Mouse (Mus musculus) midbrain, embryonic 16.5 days (tissue): Measurements from ENCODE around the gene Itgb8. TPM values are rescaled to one million over a fixed set of nuclear protein-coding genes. Genes with fewer than 3 reads are reported as not detected.

Source experiments
- ATAC-seq: fragments of 200-750 bp; cut with Nextera tagmentation; 2 replicates; pipeline ENCODE4 v1.8.0; 2017; ENCODE audit warnings: moderate TSS enrichment
- H3K27ac ChIP-seq: fragments of 300-500 bp; sonication (generic); 2 replicates; pipeline ENCODE4 v1.5.1; 2014; ENCODE audit warnings: mild to moderate bottlenecking, low read length, mixed read lengths
- H3K27me3 ChIP-seq: fragments of 300-500 bp; sonication (generic); 2 replicates; pipeline ENCODE4 v1.6.1; 2014; ENCODE audit warnings: low read depth, low read length, mixed read lengths; ENCODE audit not compliant: control insufficient read depth, insufficient read depth
- H3K36me3 ChIP-seq: fragments of 300-500 bp; sonication (generic); 2 replicates; pipeline ENCODE4 v1.6.1; 2014; ENCODE audit warnings: mild to moderate bottlenecking, low read length, moderate library complexity, mixed read lengths; ENCODE audit not compliant: control insufficient read depth, insufficient read depth
- H3K4me1 ChIP-seq: fragments of 300-500 bp; sonication (generic); 2 replicates; pipeline ENCODE4 v1.6.1; 2014; ENCODE audit warnings: mild to moderate bottlenecking, low read length, mixed read lengths; ENCODE audit not compliant: control insufficient read depth, insufficient read depth
- H3K4me2 ChIP-seq: fragments of 300-500 bp; sonication (generic); 2 replicates; pipeline ENCODE4 v1.6.1; 2014; ENCODE audit warnings: mild to moderate bottlenecking, low read length, mixed read lengths
- H3K4me3 ChIP-seq: fragments of 300-500 bp; sonication (generic); 2 replicates; pipeline ENCODE4 v1.5.1; 2014; ENCODE audit warnings: low read depth, mild to moderate bottlenecking, low read length, moderate library complexity, mixed read lengths
- H3K9ac ChIP-seq: fragments of 300-500 bp; sonication (generic); 2 replicates; pipeline ENCODE4 v1.6.1; 2014; ENCODE audit warnings: low read depth, low read length, mixed read lengths
- H3K9me3 ChIP-seq: fragments of 300-500 bp; sonication (generic); replicated peaks from 2 replicates; pipeline ENCODE4 v1.6.1; 2014; ENCODE audit warnings: mild to moderate bottlenecking, low read length, mixed read lengths; ENCODE audit not compliant: control insufficient read depth, poor library complexity, severe bottlenecking
- WGBS: fragments of 180-500 bp; shearing (Covaris S2); extraction: QIAGEN DNeasy Blood & Tissue Kit; methylation state at CpG from one replicate; pipeline ENCODE4 v1.1.7; 2014; 5-methylcytosine and 5-hydroxymethylcytosine counted together
- polyA plus RNA-seq: library from polyadenylated mRNA; unstranded; fragments of >200 nt; fragmentation: Nextera tagmentation; extraction: Ambion mirVana; gene quantifications from 2 replicates; pipeline ENCODE4 v1.2.1, GENCODE M21; 2015

Itgb8 gene
- 10.3 and 10.9 TPM in 2 replicates for polyA plus RNA-seq

- under 1% methylated on average over 29 of the region's 29 CpGs for WGBS
- H3K4me3 ChIP-seq, result peak within 1 kb of the TSS; percentile 58
- ATAC-seq, result peak; percentile 95
Observed at GRCm38 (mm10) chr12:119238696-119239415, at the start of gene Itgb8. TSS of gene Itgb8 (minus strand) at chr12:119238802.

GRCm38 (mm10) chr12:119276282-119276681, 37.7 kb upstream of the Itgb8 start:
- WGBS, result 58% methylated on average over 1 of the region's 1 CpGs
- Histone ChIP-seq H3K36me3 (no peaks in the 10 kb centered on the region), H3K4me1 (0 out of 2 replicates have a peak, but pooled peaks cover 2% of the 10 kb centered on the region), H3K27ac (no peak overlapping the region), H3K27me3 (no peaks in the 10 kb centered on the region), H3K9ac (no peak overlapping the region), H3K4me2 (no peak overlapping the region), H3K9me3 (no peaks in the 10 kb centered on the region), H3K4me3 (no peak overlapping the region)
- ATAC-seq, result no peak

More at GRCm38 (mm10) chr12:119238696-119239415, at the start of gene Itgb8:
- Histone ChIP-seq H3K9me3 (no peaks in the 10 kb centered on the region), H3K4me2 (peak within 1 kb of the TSS; percentile 57), H3K36me3 (no peaks in the 10 kb centered on the region), H3K4me1 (peaks cover 25% of the 10 kb centered on the region), H3K9ac (peak within 1 kb of the TSS; percentile 77), H3K27me3 (no peaks in the 10 kb centered on the region), H3K27ac (peak within 1 kb of the TSS; percentile 95)

DNA sequence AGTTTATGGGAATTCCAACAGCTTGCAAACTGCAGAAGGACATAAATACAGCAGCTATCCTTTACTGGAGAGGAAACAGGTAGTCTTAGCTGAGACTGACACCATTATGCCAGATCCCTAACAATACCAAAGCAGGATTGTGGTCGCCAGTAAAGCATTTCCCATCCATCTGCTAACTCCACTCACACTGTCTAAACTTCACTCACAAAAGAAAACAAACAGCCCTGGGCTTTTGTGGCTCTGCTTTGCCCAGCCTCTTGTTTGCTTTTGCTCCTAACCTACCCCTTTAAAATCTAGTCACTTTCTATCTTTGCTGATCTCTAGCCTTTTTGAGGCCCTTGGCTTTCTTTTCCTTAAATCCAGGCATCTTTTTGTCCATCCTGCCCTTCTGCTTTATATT, 35.0 kb upstream of the Itgb8 start:
- Histone ChIP-seq H3K27ac (no peak overlapping the region), H3K4me2 (no peak overlapping the region), H3K9ac (no peak overlapping the region), H3K4me3 (no peak overlapping the region), H3K36me3 (no peaks in the 10 kb centered on the region), H3K9me3 (no peaks in the 10 kb centered on the region), H3K4me1 (0 out of 2 replicates have a peak, but pooled peaks cover 2% of the 10 kb centered on the region), H3K27me3 (no peaks in the 10 kb centered on the region)
- WGBS, result 10% methylated on average over 1 of the region's 1 CpGs
- no peak for ATAC-seq

GRCm38 (mm10) chr12:119271964-119272363, 33.4 kb upstream of the Itgb8 start:
- no peak overlapping the region for H3K9ac ChIP-seq
- H3K4me3 ChIP-seq, result no peak overlapping the region
- no peak for ATAC-seq
- 92% methylated on average over 1 of the region's 1 CpGs for WGBS
- H3K4me1 ChIP-seq, result 0 out of 2 replicates have a peak, but pooled peaks cover 2% of the 10 kb centered on the region
- H3K27ac ChIP-seq, result no peak overlapping the region
- no peaks in the 10 kb centered on the region for H3K27me3 ChIP-seq
- H3K9me3 ChIP-seq, result no peaks in the 10 kb centered on the region
- no peak overlapping the region for H3K4me2 ChIP-seq
- no peaks in the 10 kb centered on the region for H3K36me3 ChIP-seq

GRCm38 (mm10) chr12:119270036-119270435, 31.4 kb upstream of the Itgb8 start:
- no peak overlapping the region for H3K9ac ChIP-seq

GRCm38 (mm10) chr12:119268723-119269122, 30.1 kb upstream of the Itgb8 start:
- Histone ChIP-seq H3K9ac (no peak overlapping the region), H3K9me3 (no peaks in the 10 kb centered on the region), H3K4me1 (0 out of 2 replicates have a peak, but pooled peaks cover 2% of the 10 kb centered on the region), H3K27me3 (no peaks in the 10 kb centered on the region), H3K36me3 (no peaks in the 10 kb centered on the region), H3K27ac (no peak overlapping the region), H3K4me2 (no peak overlapping the region), H3K4me3 (no peak overlapping the region)
- ATAC-seq, result no peak
- WGBS, result 76% methylated on average over 1 of the region's 1 CpGs

More at GRCm38 (mm10) chr12:119270036-119270435, 31.4 kb upstream of the Itgb8 start:
- ATAC-seq, result no peak
- Histone ChIP-seq H3K4me2 (no peak overlapping the region), H3K27ac (no peak overlapping the region), H3K4me1 (0 out of 2 replicates have a peak, but pooled peaks cover 2% of the 10 kb centered on the region), H3K9me3 (no peaks in the 10 kb centered on the region), H3K36me3 (no peaks in the 10 kb centered on the region), H3K4me3 (no peak overlapping the region), H3K27me3 (no peaks in the 10 kb centered on the region)
- 88% methylated on average over 2 of the region's 2 CpGs for WGBS

DNA sequence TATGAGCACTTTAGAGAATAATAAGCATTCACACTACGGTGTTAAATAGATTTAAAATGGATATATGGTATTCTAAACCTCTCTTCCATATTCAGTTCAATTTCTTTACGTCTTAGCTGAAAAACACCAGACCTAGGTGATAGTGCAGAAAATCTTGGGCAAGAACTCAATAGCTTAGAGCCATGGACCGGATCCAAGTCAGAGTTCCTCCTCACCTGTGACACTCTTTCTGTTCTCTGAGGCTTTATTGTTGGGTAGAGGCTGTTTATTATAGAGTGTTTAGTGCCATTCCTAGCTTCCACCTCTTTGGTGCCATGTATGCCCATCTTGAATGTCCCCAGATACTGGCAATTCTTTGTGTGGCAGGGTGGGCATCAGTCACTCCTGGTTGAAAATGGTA, 25.9 kb upstream of the Itgb8 start:
- H3K4me3 ChIP-seq, result no peak overlapping the region
- H3K9ac ChIP-seq, result no peak overlapping the region
- H3K9me3 ChIP-seq, result no peaks in the 10 kb centered on the region
- no peak overlapping the region for H3K4me2 ChIP-seq
- 95% methylated on average over 3 of the region's 3 CpGs for WGBS
- H3K36me3 ChIP-seq, result no peaks in the 10 kb centered on the region
- no peak overlapping the region for H3K27ac ChIP-seq
- no peaks in the 10 kb centered on the region for H3K4me1 ChIP-seq
- no peak for ATAC-seq
- no peaks in the 10 kb centered on the region for H3K27me3 ChIP-seq

- Histone ChIP-seq H3K27ac (no peak overlapping the region), H3K36me3 (no peaks in the 10 kb centered on the region), H3K9me3 (no peaks in the 10 kb centered on the region), H3K4me2 (no peak overlapping the region), H3K4me1 (no peaks in the 10 kb centered on the region), H3K27me3 (no peaks in the 10 kb centered on the region), H3K9ac (no peak overlapping the region), H3K4me3 (no peak overlapping the region)
- WGBS, result 24% methylated on average over 1 of the region's 1 CpGs
- ATAC-seq, result no peak
Observed at GRCm38 (mm10) chr12:119248581-119248980, 10.0 kb upstream of the Itgb8 start.

DNA sequence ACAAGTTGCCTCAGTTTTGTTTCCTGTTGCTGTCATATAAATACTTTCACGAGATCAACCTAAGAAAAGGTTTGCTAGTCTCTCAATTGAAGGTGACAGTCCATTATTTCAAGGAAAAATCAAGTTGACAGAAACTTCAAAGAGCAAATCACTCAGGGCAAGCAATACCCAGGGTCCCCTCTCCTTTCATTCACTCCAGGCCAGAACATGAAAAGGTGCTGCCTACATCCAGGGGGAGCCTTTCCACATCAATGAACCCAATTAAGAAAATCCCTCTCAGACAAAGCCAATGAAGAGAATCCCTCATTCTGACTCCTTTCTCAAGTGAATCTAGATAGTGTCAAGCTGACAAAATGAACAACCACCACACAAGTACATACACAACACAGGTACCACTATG, 2.5 kb upstream of the Itgb8 start:
- H3K4me1 ChIP-seq, result peaks cover 16% of the 10 kb centered on the region
- H3K27ac ChIP-seq, result no peak overlapping the region
- WGBS, result 13% methylated on average over 1 of the region's 1 CpGs
- no peak for ATAC-seq
- H3K36me3 ChIP-seq, result no peaks in the 10 kb centered on the region
- no peak overlapping the region for H3K9ac ChIP-seq
- no peak overlapping the region for H3K4me3 ChIP-seq
- H3K27me3 ChIP-seq, result no peaks in the 10 kb centered on the region
- H3K9me3 ChIP-seq, result no peaks in the 10 kb centered on the region
- H3K4me2 ChIP-seq, result no peak overlapping the region
